Mouse (Mus musculus) ES-Bruce4 (cell line): ENCODE measurements around the gene D430041D05Rik. TPM values are rescaled to one million over a fixed set of nuclear protein-coding genes. Genes with fewer than 3 reads are reported as not detected.

ENCODE experiments used
- H3K27ac ChIP-seq: 2 replicates; pipeline ENCODE4 v1.5.1; 2012; ENCODE audit warnings: low read length, inconsistent platforms; ENCODE audit not compliant: insufficient read depth
- H3K27me3 ChIP-seq: 2 replicates; pipeline ENCODE4 v1.6.1; 2012; ENCODE audit warnings: mild to moderate bottlenecking, low read length, inconsistent platforms; ENCODE audit not compliant: control insufficient read depth, poor library complexity, insufficient read depth, severe bottlenecking
- H3K36me3 ChIP-seq: 2 replicates; pipeline ENCODE4 v1.6.1; 2012; ENCODE audit warnings: inconsistent platforms, mild to moderate bottlenecking, low read length, moderate library complexity; ENCODE audit not compliant: control insufficient read depth, poor library complexity, insufficient read depth, severe bottlenecking
- H3K4me1 ChIP-seq: one replicate; pipeline ENCODE4 v1.8.1; 2011; ENCODE audit warnings: low read length; ENCODE audit not compliant: control insufficient read depth, insufficient read depth
- H3K4me3 ChIP-seq: 2 replicates; pipeline ENCODE4 v1.5.1; 2011; ENCODE audit warnings: low read depth, mild to moderate bottlenecking, low read length
- H3K9ac ChIP-seq: 2 replicates; pipeline ENCODE4 v1.6.1; 2012; ENCODE audit warnings: low read depth, mild to moderate bottlenecking, inconsistent platforms; ENCODE audit not compliant: poor library complexity, severe bottlenecking
- H3K9me3 ChIP-seq: replicated peaks from 2 replicates; pipeline ENCODE4 v1.6.1; 2012; ENCODE audit warnings: mild to moderate bottlenecking, low read length, inconsistent platforms; ENCODE audit not compliant: control insufficient read depth, poor library complexity, insufficient read depth, severe bottlenecking
- CTCF ChIP-seq: IDR thresholded peaks from one replicate; pipeline ENCODE4 v1.8.1; 2011; ENCODE audit warnings: low read depth, low read length
- EP300 ChIP-seq: IDR thresholded peaks from 2 replicates; pipeline ENCODE4 v1.6.1; 2011; ENCODE audit warnings: low read depth, low read length; ENCODE audit not compliant: insufficient read depth
- POLR2A ChIP-seq: IDR thresholded peaks from one replicate; pipeline ENCODE4 v1.8.1; 2011; ENCODE audit warnings: low read length; ENCODE audit not compliant: insufficient read depth
- polyA plus RNA-seq: library from polyadenylated mRNA; stranded (reverse); fragments of >200 nt; gene quantifications from 2 replicates; pipeline ENCODE4 v1.2.4, GENCODE M21; 2011; ENCODE audit warnings: low read depth; ENCODE audit not compliant: missing spikeins, insufficient read depth, insufficient read length

Gene D430041D05Rik
- polyA plus RNA-seq, 1 experiment, result 0.10 TPM

GRCm38 (mm10) chr2:104157831-104158230 lies 253.0 kb downstream of the D430041D05Rik start:
- no peak overlapping the region for H3K4me3 ChIP-seq
- H3K9me3 ChIP-seq, result no peaks in the 10 kb centered on the region
- H3K9ac ChIP-seq, result no peak overlapping the region
- TF ChIP-seq EP300 (no peak), POLR2A (no peak), CTCF (no peak)
- no peak overlapping the region for H3K27ac ChIP-seq
- H3K27me3 ChIP-seq, result no peaks in the 10 kb centered on the region
- no peaks in the 10 kb centered on the region for H3K36me3 ChIP-seq
- no peaks in the 10 kb centered on the region for H3K4me1 ChIP-seq

DNA sequence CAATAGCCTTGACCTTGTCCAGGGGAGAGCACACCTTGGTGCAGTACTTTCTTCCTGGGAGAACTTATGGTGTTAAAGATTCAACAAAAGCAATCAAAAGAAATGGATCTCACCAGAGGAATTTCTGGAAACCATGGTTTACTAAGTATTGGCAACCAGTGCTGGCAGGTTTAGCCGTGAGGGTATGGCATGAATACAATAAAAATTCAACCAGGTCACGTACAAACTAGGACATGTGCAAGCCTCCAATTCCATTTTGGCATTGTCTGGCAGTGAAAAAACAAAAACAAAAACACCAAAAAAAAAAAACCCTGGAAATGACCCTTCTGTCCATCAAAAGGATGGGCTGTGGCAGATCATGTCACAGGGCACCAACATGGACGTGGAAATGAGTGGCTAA lies 256.9 kb downstream of the D430041D05Rik start:
- no peaks in the 10 kb centered on the region for H3K9me3 ChIP-seq
- no peaks in the 10 kb centered on the region for H3K4me1 ChIP-seq
- H3K27me3 ChIP-seq, result no peaks in the 10 kb centered on the region
- no peak overlapping the region for H3K9ac ChIP-seq
- no peak for TF ChIP-seq POLR2A
- TF ChIP-seq CTCF, result no peak
- TF ChIP-seq EP300, result no peak
- H3K4me3 ChIP-seq, result no peak overlapping the region
- no peaks in the 10 kb centered on the region for H3K36me3 ChIP-seq
- H3K27ac ChIP-seq, result no peak overlapping the region

DNA sequence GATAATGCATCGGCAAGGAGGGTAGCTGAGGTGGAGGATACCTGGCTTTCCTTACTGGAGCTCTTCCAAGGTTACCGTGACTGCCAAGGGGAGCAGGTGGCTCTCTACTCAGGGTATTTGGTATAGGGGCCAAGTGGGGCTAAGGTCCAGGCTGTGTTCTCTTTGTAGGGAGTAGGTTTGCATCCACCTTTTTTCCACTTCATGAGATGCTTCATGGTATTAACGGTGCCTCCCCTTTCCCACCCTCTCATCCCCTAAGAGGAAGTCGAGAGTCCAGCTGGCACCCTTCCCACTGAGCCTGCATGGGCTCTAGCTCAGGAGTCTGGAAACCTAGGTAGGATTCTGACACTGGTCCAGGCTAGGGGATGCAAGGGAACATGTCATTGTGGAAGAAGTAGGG lies 257.5 kb downstream of the D430041D05Rik start:
- Histone ChIP-seq H3K36me3 (no peaks in the 10 kb centered on the region), H3K9ac (no peak overlapping the region), H3K4me1 (no peaks in the 10 kb centered on the region), H3K4me3 (no peak overlapping the region), H3K27me3 (no peaks in the 10 kb centered on the region), H3K9me3 (no peaks in the 10 kb centered on the region), H3K27ac (no peak overlapping the region)
- TF ChIP-seq CTCF (no peak), POLR2A (no peak), EP300 (no peak)

DNA sequence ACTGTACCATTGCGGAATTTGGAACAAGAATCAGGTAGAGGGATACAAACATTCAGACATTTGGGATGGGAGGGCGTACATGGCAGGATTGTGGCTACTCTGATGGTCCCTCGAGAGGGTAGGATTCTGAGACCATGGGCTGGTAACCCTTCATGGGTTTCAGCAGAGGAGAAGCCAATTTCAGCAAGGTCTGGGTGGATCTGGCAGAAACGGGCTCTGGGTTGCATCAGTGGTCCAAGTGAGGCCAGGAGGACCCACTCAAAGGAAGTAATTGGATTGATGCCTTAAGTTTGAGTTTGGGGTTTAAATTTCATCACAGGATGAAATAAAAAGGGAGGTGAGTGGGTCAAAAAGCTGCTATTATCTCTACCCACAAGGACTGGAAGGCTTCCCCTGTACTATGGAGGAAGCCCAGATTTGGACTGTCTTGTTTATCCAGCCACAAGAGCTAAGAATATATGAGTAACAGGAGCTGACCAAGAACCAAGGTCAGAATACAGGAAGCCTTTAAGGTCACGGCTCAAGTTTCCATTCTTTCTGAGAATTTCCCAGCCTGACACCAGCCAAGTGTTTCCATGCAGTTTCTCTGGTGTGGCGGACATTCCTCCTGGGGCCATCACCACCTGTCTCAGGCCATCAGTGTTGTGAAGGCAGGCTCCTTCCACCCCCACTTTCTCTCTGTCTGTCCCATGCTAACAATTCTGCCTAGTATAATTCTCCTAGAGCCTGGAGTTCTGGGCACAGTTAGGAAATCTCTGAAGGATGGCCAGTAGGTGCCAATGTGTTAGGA lies 260.0 kb downstream of the D430041D05Rik start:
- Histone ChIP-seq H3K9me3 (no peaks in the 10 kb centered on the region; the same call in 1 of the 2 replicates), H3K4me1 (no peaks in the 10 kb centered on the region), H3K4me3 (no peak overlapping the region), H3K27me3 (no peaks in the 10 kb centered on the region), H3K36me3 (no peaks in the 10 kb centered on the region), H3K27ac (no peak overlapping the region), H3K9ac (no peak overlapping the region)
- TF ChIP-seq CTCF (no peak), EP300 (no peak), POLR2A (no peak)

DNA sequence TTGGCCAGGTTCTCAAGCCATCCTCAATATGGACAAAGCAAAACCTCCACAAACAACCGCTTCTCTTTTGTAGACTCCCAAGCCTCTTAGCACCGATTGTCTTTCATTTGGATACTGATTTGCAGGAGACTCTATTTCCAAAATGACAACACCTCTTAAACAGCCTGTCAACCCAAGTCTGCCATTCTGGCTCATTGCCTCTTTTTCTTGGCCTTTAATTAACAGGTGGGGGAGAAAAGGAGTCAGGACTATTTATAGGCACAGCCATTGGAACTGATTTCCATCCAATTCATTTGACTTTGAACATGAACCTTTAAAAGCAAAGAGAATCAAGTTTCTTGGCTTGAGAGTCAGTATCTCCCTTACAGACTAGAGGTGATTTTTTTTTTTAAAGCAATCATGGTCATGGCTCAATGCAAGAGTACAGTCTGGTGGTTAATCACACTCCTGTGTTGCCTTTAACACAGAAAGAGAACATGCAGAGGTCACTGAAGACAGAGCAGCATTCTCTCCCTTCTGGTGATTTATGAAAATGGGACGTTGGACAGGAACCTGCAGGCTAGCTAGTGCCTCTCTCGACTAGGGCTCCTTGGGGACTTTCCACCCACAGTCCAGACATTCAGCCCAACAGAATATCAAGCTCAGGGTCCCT lies 262.8 kb downstream of the D430041D05Rik start:
- H3K9ac ChIP-seq, result no peak overlapping the region
- no peaks in the 10 kb centered on the region for H3K36me3 ChIP-seq
- no peaks in the 10 kb centered on the region for H3K27me3 ChIP-seq
- no peaks in the 10 kb centered on the region for H3K4me1 ChIP-seq
- H3K27ac ChIP-seq, result no peak overlapping the region
- H3K9me3 ChIP-seq, result no peaks in the 10 kb centered on the region; the same call in 1 of the 2 replicates
- no peak overlapping the region for H3K4me3 ChIP-seq
- no peak for TF ChIP-seq POLR2A
- no peak for TF ChIP-seq CTCF
- TF ChIP-seq EP300, result no peak

GRCm38 (mm10) chr2:104145983-104146382 lies 264.8 kb downstream of the D430041D05Rik start:
- no peak for TF ChIP-seq POLR2A
- 0 out of 2 replicates have a peak, but pooled peaks have one; percentile 35 for TF ChIP-seq EP300
- no peak for TF ChIP-seq CTCF
- Histone ChIP-seq H3K4me1 (no peaks in the 10 kb centered on the region), H3K27ac (no peak overlapping the region), H3K4me3 (no peak overlapping the region), H3K27me3 (no peaks in the 10 kb centered on the region), H3K9ac (no peak overlapping the region), H3K36me3 (no peaks in the 10 kb centered on the region), H3K9me3 (no peaks in the 10 kb centered on the region; the same call in 1 of the 2 replicates)
